Mouse (Mus musculus): Measurements from ENCODE around the gene Serpina1b.
"Not testable (repeated sequence)": the region's sequence is repeated elsewhere in the genome, so short reads cannot be mapped to it uniquely, and the experiment has no call there.

Serpina1b gene

DNA sequence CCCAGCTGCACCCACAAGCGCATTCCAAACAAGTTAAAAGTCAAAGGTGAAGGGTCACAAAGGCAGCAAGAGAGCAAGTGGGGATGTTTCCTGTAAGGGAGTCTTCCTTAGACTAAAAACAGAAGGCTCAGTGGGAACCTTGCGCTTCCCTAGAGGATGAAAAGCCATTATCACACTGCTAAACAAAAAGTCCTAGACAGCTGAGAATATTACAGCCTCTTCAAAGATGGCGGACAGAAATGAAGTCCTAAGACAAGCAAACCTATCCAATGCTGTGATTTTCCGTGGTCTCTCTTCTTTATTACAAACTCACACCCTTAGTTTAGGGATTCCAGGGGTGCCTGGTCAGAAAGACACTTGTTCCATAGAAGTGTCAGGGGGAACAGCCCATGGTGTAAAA, at the start of gene Serpina1b:
Gene Serpina1b, minus strand, starts transcription at position 101 of the 400 bp plus-strand sequence.
- not testable (repeated sequence) for DNase-seq

DNA sequence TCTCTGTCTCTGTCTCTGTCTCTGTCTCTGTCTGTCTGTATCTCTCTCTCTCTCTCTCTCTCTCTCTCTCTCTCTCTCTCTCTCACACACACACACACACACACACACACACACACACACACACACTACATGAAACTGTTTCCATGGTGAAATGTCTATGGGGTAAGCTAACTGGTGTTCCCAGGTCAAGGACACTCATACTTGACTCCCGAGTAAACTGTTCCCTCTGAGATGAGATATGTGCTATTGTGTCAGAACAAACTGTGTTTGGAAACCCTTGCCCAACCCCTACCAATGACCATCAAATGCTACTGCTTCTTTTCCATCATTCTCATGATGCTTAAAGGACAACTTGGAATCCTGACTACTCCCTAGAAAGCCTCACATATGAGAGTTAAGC, 36.7 kb upstream of the Serpina1b start:
- DNase-seq = not testable (repeated sequence)

DNA sequence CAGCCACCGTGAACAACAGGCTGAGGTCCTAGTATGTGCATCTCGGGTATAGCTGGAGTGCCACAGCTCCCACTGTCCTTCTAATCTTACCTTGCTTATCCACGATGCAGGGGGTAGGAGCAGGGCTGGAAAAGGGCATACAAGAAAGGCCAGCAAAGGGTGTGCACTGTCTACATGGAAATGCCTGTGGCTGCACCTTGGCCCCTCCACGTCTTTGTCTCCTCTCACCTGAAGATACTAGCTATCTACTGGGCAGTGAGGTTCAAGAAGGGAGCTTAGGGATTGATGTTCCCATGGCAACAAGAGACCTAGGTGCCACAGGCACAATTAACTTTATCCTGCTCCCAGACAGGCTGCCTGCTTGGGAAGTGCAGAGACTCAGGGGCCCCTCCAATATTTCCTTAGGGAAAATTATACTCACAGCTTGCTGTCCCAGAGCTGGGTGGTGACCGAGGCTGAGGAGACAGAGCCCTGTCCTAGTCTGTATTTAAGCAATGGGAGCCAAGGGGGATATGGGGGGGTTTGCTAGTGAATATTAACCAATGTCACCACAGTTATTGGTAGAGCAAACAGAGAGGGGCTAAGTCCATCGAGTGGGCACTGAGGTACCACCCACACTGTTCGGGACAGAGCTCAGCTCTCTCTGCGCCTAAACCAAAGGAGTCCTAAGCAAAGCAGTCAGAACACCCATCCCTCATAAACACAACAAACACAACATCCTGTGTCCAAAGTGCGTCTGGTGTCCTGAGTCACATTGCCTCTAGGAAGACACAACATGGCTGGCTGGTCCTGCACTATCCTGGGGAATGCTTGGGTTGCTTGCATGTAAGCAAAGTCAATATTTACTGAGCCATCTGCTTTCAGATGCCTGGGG, 33.2 kb upstream of the Serpina1b start, which contains the start of gene Serpina1a:
Gene Serpina1a, minus strand, starts transcription at position 462 of the 874 bp plus-strand sequence.
- DNase-seq = not testable (repeated sequence)

DNA sequence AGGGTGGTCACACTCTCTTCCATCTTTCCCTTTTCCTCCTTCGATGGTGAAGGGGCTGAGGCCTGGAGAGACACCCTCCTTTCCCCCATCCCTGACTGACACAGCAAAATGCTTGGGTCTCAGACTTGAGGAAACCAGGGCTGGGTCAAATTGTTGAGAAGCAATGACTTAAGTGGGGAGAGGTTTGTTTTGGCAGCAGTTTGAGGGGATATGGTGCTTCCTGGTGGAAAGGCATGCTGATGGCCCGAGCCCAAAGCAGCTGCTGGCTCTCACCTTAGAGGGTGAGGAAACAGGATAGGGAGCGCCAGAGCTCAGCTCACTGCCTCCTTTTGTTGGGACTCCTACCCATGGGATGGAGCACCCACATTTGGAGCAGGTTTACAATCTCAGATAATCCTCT, 30.8 kb upstream of the Serpina1b start:
- no peak for DNase-seq

DNA sequence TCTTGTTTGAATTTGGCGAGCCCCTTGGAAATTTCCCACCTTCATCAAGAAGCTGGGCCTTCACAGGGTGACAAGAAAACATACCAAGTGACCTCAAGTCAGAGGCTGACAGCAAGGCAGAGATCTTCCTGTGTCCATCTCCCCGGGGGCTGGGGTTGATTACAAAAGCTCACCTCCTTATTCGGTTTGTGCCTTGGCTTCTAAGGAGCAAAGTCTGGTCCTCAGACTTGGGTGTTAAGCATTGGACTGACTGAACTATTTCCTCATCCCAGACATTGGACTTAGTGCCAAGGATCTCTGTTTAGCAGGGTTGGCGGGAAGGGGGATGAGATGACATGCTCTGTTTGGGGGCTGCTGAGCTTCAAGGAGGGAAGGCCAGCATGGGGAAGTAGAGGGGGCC, 30.4 kb upstream of the Serpina1b start:
- DNase-seq = not testable (repeated sequence)

DNA sequence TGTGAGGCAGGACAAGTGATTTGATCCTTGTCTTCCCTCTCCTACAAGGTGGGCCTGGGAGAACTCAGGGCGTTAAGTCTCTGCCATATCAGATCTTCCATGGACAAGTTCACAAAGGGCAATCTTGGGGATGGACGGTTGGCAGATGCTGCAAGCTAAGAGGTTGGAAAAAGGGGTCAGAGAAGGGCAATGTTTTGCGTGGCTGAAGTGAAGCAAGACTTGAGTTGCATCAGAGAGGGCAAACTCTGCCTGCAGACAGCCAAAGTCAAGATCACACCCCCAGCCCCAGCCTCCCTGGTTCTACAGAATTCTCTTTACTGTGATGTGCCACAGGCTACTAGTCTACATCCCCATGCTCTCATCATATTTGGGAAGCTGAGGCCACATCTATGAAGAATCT, 29.4 kb upstream of the Serpina1b start:
- DNase-seq = not testable (repeated sequence)

DNA sequence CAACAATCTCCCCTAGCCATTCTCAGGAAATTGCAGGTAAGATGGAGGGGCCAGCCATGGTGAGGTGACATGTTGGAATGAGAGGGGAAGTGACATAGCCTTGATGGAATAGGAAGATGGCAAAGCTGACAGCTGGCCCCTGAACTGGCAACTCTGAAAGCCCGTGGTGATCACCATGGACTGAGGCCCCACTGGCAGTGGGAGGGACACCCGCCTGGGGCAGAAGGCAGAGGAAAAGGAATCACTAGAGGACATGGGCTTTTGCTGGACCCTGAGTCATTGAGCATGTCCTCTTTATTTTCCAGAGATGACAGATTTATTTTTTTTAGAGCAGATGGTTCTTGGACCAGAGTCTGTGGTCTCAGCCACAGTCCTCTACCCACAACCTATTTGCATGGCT, 22.9 kb upstream of the Serpina1b start:
- DNase-seq = not testable (repeated sequence)

DNA sequence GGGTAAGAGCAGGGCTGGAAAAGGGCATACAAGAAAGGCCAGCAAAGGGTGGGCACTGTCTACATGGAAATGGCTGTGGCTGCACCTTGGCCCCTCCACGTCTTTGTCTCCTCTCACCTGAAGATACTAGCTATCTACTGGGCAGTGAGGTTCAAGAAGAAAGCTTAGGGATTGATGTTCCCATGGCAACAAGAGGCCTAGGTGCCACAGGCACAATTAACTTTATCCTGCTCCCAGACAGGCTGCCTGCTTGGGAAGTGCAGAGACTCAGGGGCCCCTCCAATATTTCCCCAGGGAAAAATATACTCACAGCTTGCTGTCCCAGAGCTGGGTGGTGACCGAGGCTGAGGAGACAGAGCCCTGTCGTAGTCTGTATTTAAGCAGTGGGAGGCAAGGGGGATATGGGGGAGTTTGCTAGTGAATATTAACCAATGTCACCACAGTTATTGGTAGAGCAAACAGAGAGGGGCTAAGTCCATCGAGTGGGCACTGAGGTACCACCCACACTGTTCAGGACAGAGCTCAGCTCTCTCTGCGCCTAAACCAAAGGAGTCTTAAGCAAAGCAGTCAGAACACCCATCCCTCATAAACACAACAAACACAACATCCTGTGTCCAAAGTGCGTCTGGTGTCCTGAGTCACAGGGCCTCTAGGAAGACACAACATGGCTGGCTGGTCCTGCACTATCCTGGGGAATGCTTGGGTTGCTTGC, 2.4 kb downstream of the Serpina1b start:
- DNase-seq = not testable (repeated sequence)

DNA sequence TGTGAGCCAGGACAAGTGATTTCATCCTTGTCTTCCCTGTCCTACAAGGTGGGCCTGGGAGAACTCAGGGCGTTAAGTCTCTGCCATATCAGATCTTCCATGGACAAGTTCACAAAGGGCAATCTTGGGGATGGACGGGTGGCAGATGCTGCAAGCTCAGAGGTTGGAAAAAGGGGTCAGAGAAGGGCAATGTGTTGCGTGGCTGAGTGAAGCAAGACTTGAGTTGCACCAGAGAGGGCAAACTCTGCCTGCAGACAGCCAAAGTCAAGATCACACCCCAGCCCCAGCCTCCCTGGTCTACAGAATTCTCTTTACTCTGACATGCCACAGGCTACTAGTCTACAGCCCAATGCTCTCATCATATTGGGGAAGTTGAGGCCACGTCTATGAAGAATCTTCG, 6.3 kb downstream of the Serpina1b start:
- DNase-seq = not testable (repeated sequence)

DNA sequence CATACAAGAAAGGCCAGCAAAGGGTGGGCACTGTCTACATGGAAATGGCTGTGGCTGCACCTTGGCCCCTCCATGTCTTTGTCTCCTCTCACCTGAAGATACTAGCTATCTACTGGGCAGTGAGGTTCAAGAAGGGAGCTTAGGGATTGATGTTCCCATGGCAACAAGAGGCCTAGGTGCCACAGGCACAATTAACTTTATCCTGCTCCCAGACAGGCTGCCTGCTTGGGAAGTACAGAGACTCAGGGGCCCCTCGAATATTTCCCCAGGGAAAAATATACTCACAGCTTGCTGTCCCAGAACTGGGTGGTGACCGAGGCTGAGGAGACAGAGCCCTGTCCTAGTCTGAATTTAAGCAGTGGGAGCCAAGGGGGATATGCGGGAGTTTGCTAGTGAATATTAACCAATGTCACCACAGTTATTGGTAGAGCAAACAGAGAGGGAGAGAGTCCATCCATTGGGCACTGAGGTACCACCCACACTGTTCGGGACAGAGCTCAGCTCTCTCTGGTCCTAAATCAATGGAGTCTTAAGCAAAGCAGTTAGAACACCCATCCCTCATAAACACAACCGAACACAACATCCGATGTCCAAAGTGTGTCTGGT, 56.8 kb downstream of the Serpina1b start, which contains the start of gene Serpina1d:
Gene Serpina1d, minus strand, starts transcription at position 347 of the 606 bp plus-strand sequence.
- not testable (repeated sequence) for DNase-seq

DNA sequence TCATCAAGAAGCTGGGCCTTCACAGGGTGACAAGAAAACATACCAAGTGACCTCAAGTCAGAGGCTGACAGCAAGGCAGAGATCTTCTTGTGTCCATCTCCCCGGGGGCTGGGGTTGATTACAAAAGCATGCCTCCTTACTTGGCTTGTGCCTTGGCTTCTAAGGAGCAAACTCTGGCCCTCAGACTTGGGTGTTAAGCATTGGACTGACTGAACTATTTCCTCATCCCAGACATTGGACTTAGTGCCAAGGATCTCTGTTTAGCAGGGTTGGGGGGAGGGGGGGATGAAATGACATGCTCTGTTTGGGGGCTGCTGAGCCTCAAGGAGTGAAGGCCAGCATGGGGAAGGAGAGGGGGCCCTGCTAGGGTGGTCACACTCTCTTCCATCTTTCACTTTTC, 59.6 kb downstream of the Serpina1b start:
- DNase-seq = not testable (repeated sequence)

DNA sequence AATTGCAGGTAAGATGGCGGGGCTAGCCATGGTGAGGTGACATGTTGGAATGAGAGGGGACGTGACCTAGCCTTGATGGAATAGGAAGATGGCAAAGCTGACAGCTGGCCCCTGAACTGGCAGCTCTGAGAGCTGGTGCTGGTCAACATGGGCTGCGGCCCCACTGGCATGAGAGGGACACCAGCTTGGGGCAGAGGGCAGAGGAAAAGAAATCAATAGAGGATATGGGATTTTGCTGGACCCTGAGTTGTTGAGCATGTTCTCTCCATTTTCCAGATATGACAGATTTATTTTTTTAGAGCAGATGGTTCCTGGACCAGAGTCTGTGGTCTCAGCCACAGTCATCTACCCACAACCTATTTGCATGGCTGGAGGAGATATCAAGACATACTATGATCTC, 67.1 kb downstream of the Serpina1b start:
- DNase-seq = not testable (repeated sequence)

DNA sequence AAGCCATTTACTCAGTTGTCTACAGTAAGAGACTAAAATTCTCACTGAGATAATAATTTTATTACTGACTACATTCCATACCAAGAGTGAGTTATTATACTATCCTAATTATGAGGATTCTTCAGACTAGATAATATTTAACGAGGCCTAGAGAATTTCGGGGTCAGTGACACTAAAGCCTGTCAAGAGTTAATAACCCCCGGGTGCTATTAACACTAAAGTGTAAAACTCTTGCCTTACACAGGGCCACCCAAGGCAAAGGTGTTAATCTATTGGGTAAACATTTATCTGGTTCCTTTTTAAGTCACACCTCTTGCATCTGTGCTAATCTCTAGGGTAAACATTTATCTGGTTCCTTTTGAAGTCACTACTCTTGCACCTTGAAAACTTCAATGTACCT, 69.9 kb downstream of the Serpina1b start:
- DNase-seq = not testable (repeated sequence)

DNA sequence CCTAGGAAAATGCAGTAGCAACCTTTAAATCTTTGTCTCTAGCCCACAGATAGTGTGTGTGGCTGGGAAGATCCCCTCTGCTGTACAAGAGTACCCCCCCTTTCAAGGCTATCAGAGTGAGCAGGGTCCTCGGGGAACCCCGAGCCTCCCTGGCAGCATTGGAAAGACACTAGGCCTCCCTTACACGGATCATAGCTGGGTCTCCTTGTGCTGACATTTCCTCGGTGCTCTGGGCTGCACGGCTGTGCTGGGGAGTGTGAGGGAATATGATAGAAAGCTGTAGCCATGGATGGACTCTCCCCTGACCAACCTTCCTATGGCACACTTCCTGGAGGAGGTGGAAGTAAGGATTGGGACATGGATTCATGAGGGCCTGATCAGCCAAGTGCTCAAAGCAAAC, 84.2 kb downstream of the Serpina1b start:
- not testable (repeated sequence) for DNase-seq

DNA sequence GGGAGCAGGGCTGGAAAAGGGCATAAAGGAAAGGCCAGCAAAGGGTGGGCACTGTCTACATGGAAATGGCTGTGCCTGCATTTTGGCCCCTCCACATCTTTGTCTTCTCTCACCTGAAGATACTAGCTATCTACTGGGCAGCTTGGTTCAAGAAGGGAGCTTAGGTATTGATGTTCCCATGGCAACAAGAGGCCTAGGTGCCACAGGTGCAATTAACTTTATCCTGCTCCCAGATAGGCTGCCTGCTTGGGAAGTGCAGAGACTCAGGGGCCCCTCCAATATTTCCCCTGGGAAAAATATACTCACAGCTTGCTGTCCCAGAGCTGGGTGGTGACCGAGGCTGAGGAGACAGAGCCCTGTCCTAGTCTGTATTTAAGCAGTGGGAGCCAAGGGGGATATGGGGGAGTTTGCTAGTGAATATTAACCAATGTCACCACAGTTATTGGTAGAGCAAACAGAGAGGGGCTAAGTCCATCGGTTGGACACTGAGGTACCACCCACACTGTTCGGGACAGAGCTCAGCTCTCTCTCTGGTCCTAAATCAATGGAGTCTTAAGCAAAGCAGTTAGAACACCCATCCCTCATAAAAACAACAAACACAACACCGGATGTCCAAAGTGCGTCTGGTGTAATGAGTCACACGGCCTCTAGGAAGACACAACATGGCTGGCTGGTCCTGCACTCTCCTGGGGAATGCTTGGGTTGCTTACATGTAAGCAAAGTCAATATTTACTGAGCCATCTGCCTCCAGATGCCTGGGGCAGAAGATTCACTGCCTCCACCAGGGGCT, 92.2 kb downstream of the Serpina1b start:
- not testable (repeated sequence) for DNase-seq

DNA sequence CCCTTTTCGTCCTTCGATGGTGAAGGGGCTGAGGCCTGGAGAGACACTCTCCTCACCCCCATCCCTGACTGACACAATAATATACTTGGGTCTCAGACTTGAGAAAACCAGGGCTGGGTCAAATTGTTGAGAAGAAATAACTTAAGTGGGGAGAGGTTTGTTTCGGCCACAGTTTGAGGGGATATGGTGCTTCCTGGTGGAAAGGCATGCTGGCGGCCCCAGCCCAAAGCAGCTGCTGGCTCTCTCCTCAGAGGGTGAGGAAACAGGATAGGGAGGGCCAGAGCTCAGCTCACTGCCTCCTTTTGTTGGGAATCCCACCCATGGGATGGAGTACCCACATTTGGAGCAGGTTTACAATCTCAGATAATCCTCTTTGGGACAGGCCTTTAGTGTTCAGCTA, 94.6 kb downstream of the Serpina1b start:
- not testable (repeated sequence) for DNase-seq

DNA sequence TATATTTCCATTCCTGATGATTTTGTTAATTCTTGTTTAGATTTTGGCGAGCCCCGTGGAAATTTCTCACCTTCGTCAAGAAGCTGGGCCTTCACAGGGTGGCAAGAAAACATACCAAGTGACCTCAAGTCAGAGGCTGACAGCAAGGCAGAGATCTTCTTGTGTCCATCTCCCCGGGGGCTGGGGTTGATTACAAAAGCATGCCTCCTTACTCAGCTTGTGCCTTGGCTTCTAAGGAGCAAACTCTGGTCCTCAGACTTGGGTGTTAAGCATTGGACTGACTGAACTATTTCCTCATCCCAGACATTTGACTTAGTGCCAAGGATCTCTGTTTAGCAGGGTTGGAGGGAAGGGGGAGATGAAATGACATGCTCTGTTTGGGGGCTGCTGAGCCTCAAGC, 95.1 kb downstream of the Serpina1b start:
- not testable (repeated sequence) for DNase-seq

DNA sequence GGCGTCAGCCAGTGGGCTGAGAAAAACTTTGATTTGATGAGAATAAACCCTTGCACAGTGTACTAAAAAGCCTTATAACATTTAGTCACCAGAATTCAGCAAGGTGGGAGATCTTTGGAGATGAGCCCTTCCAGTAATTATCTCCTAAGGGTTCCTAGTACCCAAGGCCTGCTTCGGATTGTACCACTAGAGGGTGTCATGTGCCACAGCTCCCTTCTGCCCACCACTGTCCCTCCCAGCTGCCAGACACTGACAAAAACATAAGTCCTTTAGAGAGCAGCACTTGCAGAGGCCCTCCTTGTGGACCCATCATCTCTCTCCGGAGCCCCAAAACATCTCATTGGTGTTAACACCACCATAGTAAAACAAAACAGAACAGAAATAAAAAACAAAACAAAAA, 118.6 kb downstream of the Serpina1b start:
- no peak for DNase-seq

DNA sequence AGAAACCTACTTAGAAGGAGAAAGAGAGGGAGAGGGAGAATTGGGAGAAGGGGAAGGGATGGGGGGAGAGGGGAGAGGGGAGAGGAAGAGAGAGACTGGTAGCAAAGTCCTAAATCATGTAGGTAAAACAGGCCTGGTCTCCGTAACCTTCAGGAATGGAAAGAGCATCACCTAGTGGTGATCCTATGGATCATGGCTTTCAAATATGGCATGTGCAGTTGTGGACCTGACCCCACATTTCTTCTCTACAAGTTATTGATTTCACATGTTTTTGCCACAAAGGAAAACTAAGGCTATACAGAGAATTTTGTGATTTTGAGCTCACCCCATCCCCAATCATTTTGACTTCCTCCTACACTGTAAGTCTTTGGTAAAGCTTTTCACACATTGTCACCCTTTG, 119.8 kb downstream of the Serpina1b start:
- DNase-seq = no peak

DNA sequence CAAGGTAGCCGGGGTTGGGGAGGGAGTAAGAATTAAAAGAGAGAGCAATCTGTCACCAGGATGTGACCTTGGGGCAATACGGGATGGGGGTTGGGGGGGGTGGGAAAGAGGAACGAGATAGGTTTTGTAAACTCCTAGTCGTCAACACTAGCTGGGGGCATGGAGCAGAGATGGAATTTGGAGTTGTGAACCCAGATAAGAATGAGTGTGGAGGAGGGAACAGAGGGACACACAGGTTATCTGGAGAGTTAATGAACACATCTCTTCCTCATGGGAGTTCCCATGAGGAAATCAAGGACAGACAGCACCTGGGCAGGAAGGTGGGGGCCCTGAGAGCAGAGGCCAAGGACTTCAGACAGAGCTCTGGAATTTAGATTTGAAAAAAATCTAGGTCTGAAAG, 124.1 kb downstream of the Serpina1b start:
- no peak for DNase-seq

DNA sequence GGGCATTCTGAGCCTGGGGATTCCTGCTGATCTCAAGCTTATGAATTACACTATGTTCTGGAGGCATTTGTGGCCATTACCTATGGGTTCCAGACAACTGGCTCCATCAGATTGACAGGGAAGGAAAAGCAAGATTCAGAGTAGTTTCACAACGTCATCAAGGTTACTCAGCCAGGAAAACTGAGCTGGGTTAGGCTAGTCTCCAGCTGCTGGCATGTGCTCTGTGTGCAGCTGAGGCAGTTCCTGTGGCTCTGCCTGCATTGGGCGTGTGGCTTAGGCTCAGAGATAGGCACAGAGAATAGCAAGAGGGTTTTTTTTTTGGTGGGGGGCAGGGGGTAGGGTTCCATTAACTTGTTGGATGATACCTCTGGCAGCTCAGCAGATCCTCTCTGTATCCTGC, 124.6 kb downstream of the Serpina1b start:
- no peak for DNase-seq

DNA sequence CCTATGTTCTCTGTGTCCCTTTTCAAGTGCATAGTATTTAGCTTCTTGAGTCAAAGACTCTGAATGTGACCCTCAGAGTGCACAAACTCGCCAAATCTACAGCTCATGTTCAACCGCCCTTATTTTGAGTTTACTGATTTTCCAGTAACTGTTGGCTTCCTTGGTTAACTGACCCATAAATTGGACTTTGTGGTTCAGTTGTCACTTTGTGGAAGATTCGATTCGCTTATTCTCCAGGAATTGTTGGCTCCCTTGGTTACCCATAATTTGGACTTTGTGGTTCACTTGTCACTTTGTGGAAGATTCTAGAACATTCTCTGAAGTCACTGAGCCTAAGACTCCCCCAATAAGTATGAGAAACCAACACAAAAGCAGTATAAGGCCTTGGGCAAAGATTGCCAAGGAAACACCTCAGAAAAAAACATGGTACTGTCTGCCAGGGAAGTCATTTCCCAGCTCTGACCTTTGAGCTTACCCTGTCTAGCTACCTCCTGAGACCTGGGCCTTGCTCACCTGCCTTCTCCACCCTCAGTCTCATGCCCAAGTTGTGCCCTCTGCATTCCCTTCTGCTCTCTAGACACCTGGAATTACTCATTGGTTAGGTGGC, 129.9 kb downstream of the Serpina1b start:
- DNase-seq = no peak
